Mouse (Mus musculus) embryonic facial prominence, embryonic 14.5 days (tissue): ENCODE data around the gene U2surp. TPM values are rescaled to one million over a fixed set of nuclear protein-coding genes. Genes with fewer than 3 reads are reported as not detected.
A peak's percentile ranks its signal among the peaks of the same experiment; 100 is the strongest.

Source experiments
- ATAC-seq: fragments of 200-750 bp; cut with Nextera tagmentation; 2 replicates; pipeline ENCODE4 v1.8.0; 2017; ENCODE audit warnings: low read depth, moderate number of reproducible peaks, moderate TSS enrichment
- DNase-seq: peaks from one replicate; pipeline ENCODE4 v3.0.0-alpha.2; 2015; ENCODE audit warnings: low spot score
- H3K27ac ChIP-seq: fragments of 300-500 bp; sonication (generic); replicated peaks from 2 replicates; pipeline ENCODE4 v1.5.1; 2014; ENCODE audit warnings: low read depth, mild to moderate bottlenecking, low read length, moderate library complexity
- H3K27me3 ChIP-seq: fragments of 300-500 bp; sonication (generic); replicated peaks from 2 replicates; pipeline ENCODE4 v1.6.1; 2014; ENCODE audit warnings: low read length; ENCODE audit not compliant: control insufficient read depth, insufficient read depth
- H3K36me3 ChIP-seq: fragments of 300-500 bp; sonication (generic); 2 replicates; pipeline ENCODE4 v1.6.1; 2014; ENCODE audit warnings: low read length, mixed read lengths; ENCODE audit not compliant: control insufficient read depth, insufficient read depth
- H3K4me1 ChIP-seq: fragments of 300-500 bp; sonication (generic); 2 replicates; pipeline ENCODE4 v1.6.1; 2014; ENCODE audit warnings: antibody characterized with exemption, low read length; ENCODE audit not compliant: control insufficient read depth, insufficient read depth
- H3K4me2 ChIP-seq: fragments of 300-500 bp; sonication (generic); 2 replicates; pipeline ENCODE4 v1.6.1; 2014; ENCODE audit warnings: low read depth, mild to moderate bottlenecking, low read length, moderate library complexity, mixed read lengths
- H3K4me3 ChIP-seq: fragments of 300-500 bp; sonication (generic); 2 replicates; pipeline ENCODE4 v1.5.1; 2014; ENCODE audit warnings: low read depth, mild to moderate bottlenecking, low read length
- H3K9ac ChIP-seq: fragments of 300-500 bp; sonication (generic); 2 replicates; pipeline ENCODE4 v1.6.1; 2014; ENCODE audit warnings: low read depth, mild to moderate bottlenecking, low read length, moderate library complexity, mixed read lengths
- H3K9me3 ChIP-seq: fragments of 300-500 bp; sonication (generic); 2 replicates; pipeline ENCODE4 v1.6.1; 2016; ENCODE audit warnings: low read length; ENCODE audit not compliant: control insufficient read depth
- WGBS: fragments of 180-500 bp; shearing (Covaris S2); extraction: QIAGEN DNeasy Blood & Tissue Kit; methylation state at CpG from one replicate; pipeline ENCODE4 v1.1.7; 2014; 5-methylcytosine and 5-hydroxymethylcytosine counted together
- polyA plus RNA-seq: library from polyadenylated mRNA; unstranded; fragments of >200 nt; fragmentation: Nextera tagmentation; extraction: Ambion mirVana; gene quantifications from 2 replicates; pipeline ENCODE4 v1.2.1, GENCODE M21; 2014

Gene U2surp
- 97.0 and 108 TPM in 2 replicates for polyA plus RNA-seq

- no peaks in the 10 kb centered on the region for H3K9me3 ChIP-seq
- peaks cover 16% of the 10 kb centered on the region for H3K4me1 ChIP-seq
- DNase-seq (peak; percentile 98), ATAC-seq (peak; percentile 98)
- H3K27ac ChIP-seq = peak within 1 kb of the TSS; percentile 91
- H3K9ac ChIP-seq = peak within 1 kb of the TSS; percentile 97
- H3K36me3 ChIP-seq = no peaks in the 10 kb centered on the region
- H3K4me2 ChIP-seq = peak within 1 kb of the TSS; percentile 94
- under 1% methylated on average over 38 of the region's 74 CpGs for WGBS
- H3K27me3 ChIP-seq = no peaks in the 10 kb centered on the region
- peak within 1 kb of the TSS; percentile 99 for H3K4me3 ChIP-seq
These were observed at the start of gene U2surp for GRCm38 (mm10) chr9:95511472-95512330. TSS of gene U2surp (minus strand) at chr9:95511996.

- peak overlapping the region; percentile 58 for H3K9ac ChIP-seq
- H3K27ac ChIP-seq = no peak overlapping the region
- H3K27me3 ChIP-seq = peaks cover 71% of the 10 kb centered on the region
- DNase-seq (peak; percentile 20), ATAC-seq (peak; percentile 42)
- H3K36me3 ChIP-seq = no peaks in the 10 kb centered on the region
- H3K4me3 ChIP-seq = peak overlapping the region; percentile 61
- H3K9me3 ChIP-seq = no peaks in the 10 kb centered on the region
- peak overlapping the region; percentile 97 for H3K4me2 ChIP-seq
- peaks cover 7% of the 10 kb centered on the region; the same call in 1 of the 2 replicates for H3K4me1 ChIP-seq
- 21% methylated on average over 51 of the region's 78 CpGs for whole genome bisulfite sequencing
These were observed 48.3 kb upstream of the U2surp start for GRCm38 (mm10) chr9:95559936-95560735.

GRCm38 (mm10) chr9:95559059-95559935 lies 47.5 kb upstream of the U2surp start, which contains the start of gene Paqr9:
TSS of gene Paqr9 (plus strand) at chr9:95559657.
- Histone ChIP-seq H3K4me2 (peak within 1 kb of the TSS; percentile 97), H3K27ac (no peak within 1 kb of the TSS), H3K9ac (peak within 1 kb of the TSS; percentile 58), H3K4me1 (peaks cover 7% of the 10 kb centered on the region; the same call in 1 of the 2 replicates), H3K36me3 (no peaks in the 10 kb centered on the region), H3K9me3 (no peaks in the 10 kb centered on the region), H3K27me3 (peaks cover 73% of the 10 kb centered on the region), H3K4me3 (peak within 1 kb of the TSS; percentile 61)
- ATAC-seq (peak; percentile 41), DNase-seq (peak; percentile 34)
- 1% methylated on average over 16 of the region's 118 CpGs for WGBS

- H3K27me3 ChIP-seq = peaks cover 69% of the 10 kb centered on the region
- H3K4me1 ChIP-seq = peaks cover 7% of the 10 kb centered on the region; the same call in 1 of the 2 replicates
- H3K9me3 ChIP-seq = no peaks in the 10 kb centered on the region
- no peak overlapping the region for H3K27ac ChIP-seq
- ATAC-seq (peak; percentile 53), DNase-seq (no peak)
- H3K4me3 ChIP-seq = peak overlapping the region; percentile 61
- WGBS = 5% methylated on average over 11 of the region's 11 CpGs
- H3K9ac ChIP-seq = peak overlapping the region; percentile 58
- H3K36me3 ChIP-seq = no peaks in the 10 kb centered on the region
- H3K4me2 ChIP-seq = peak overlapping the region; percentile 97
These were observed 46.9 kb upstream of the U2surp start for GRCm38 (mm10) chr9:95558726-95559058.

- Histone ChIP-seq H3K27me3 (peaks cover 63% of the 10 kb centered on the region), H3K4me3 (no peak overlapping the region), H3K9me3 (no peaks in the 10 kb centered on the region), H3K9ac (no peak overlapping the region), H3K27ac (no peak overlapping the region), H3K4me1 (peaks cover 7% of the 10 kb centered on the region; the same call in 1 of the 2 replicates), H3K36me3 (no peaks in the 10 kb centered on the region), H3K4me2 (no peak overlapping the region)
- ATAC-seq (no peak), DNase-seq (no peak)
- 59% methylated on average over 6 of the region's 6 CpGs for WGBS
These were observed 45.9 kb upstream of the U2surp start for GRCm38 (mm10) chr9:95557722-95558121.

- H3K4me3 ChIP-seq = no peak overlapping the region
- no peaks in the 10 kb centered on the region for H3K9me3 ChIP-seq
- H3K9ac ChIP-seq = no peak overlapping the region
- H3K27me3 ChIP-seq = peaks cover 47% of the 10 kb centered on the region
- H3K4me2 ChIP-seq = no peak overlapping the region
- H3K4me1 ChIP-seq = peaks cover 7% of the 10 kb centered on the region; the same call in 1 of the 2 replicates
- no peak for ATAC-seq
- H3K27ac ChIP-seq = no peak overlapping the region
- WGBS = 82% methylated on average over 4 of the region's 4 CpGs
- DNase-seq = no peak
- H3K36me3 ChIP-seq = no peaks in the 10 kb centered on the region
These were observed 44.3 kb upstream of the U2surp start for GRCm38 (mm10) chr9:95556067-95556512.

- Histone ChIP-seq H3K36me3 (no peaks in the 10 kb centered on the region), H3K27me3 (peaks cover 39% of the 10 kb centered on the region), H3K9ac (no peak overlapping the region), H3K4me2 (no peak overlapping the region), H3K9me3 (no peaks in the 10 kb centered on the region), H3K4me3 (no peak overlapping the region), H3K27ac (no peak overlapping the region), H3K4me1 (peaks cover 6% of the 10 kb centered on the region; the same call in 1 of the 2 replicates)
- no peak for DNase-seq
- ATAC-seq = no peak
- 60% methylated on average over 5 of the region's 5 CpGs for WGBS
These were observed 43.5 kb upstream of the U2surp start for GRCm38 (mm10) chr9:95555233-95555740.
